Mouse (Mus musculus) cerebellum, adult 8-10 months (tissue): ENCODE measurements around the gene Cts3.
"Not testable (repeated sequence)": the region's sequence is repeated elsewhere in the genome, so short reads cannot be mapped to it uniquely, and the experiment has no call there.

Experiments
- DNase-seq: peaks from one replicate; pipeline ENCODE4 v3.0.0; 2022

The Cts3 gene

DNA sequence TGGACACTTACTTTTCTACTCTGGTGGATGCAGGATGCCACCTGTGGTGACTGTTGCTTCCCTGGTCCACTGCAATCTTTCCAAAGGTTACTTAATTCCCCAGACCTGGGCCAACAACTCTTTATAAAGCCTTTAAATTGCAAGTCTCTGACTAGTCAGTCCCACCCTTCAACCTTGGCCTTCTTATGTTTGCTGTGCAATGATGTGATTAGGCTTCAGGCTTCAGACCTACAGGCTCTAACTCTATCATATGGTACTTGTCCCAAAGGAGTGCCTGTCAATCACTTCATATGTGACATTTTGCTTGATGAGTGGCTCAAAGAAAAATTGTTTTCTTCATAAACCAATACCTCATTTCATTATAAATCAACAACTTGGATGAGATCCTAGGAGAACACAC, at the start of gene Cts3:
Gene Cts3 (minus strand): TSS at position 101 of the 400 bp plus-strand sequence.
- DNase-seq = no peak

DNA sequence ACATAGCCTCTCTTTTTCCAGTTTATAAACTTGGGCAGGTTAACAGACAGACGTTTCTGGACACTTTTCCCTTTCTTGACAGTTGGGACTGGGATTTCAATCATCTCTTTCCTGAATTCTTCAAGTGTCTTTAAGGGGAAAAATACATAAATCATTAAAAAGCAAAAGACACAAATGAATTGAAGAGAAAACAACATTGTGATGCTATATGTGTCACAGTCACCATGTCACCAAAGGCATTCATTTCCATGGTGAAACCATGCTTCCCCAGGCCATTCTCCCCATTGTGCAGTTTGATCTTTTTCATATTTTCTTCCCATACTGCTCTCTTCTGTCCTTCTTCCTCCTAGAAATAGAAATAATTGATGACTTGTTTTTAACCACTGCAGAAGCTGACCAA, 1.9 kb downstream of the Cts3 start, which contains the start of gene Gm49352:
Gene Gm49352 (minus strand): TSS at position 101 of the 400 bp plus-strand sequence.
- DNase-seq = not testable (repeated sequence)

DNA sequence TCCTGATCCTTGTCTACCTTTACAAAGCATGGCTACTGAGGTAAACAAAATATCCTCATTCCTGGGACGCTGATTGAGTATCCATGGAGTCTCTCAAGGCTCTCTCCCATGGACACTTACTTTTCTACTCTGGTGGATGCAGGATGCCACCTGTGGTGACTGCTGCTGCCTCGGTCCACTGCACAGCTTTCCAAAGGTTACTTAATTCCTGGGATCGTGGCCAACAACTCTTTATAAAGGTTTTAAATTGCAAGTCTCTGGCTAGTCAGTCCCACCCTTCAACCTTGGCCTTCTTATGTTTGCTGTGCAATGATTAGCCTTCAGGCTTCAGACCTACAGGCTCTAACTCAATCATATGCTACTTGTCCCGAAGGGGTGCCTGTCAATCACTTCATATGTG, 28.3 kb downstream of the Cts3 start, which contains the start of gene Ctsm:
Gene Ctsm (minus strand): TSS at position 209 of the 400 bp plus-strand sequence.
- DNase-seq = no peak
